Mouse (Mus musculus): Measurements from ENCODE around the gene Klhl21.

DNA sequence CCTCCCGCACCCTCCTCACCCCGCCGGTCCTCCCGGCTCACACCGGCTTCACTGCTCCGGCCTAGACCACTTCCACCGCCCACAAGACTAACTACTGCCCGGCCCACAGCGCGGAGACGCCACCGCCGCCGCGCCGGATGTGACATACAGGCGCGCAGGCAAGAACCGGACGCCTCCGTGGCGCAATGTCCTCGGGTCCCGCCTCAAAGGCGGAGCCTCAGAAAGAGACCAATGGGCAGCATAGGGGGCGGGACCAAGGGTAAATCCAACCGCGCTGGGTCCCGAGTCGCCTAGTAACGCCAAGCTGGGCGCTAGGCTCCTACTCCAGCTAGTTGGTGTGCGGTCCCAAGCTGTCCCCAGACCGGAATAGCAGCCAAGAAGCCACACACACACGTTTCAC, 18.9 kb downstream of the Klhl21 start, which contains the start of gene Zbtb48:
- TF ChIP-seq EP300 (IDR thresholded peaks at IDR 0.05) (no peak), CTCF (IDR thresholded peaks at IDR 0.05) (no peak; the same call in 1 of the 2 replicates)

Measured in lung, postnatal 0 days (tissue).